Mouse (Mus musculus): ENCODE measurements around the gene Ugt1a5. TPM values are rescaled to one million over a fixed set of nuclear protein-coding genes. Genes with fewer than 3 reads are reported as not detected.

The Ugt1a5 gene
- polyA plus RNA-seq, 1 experiment from 2014 or later: not detected

DNA sequence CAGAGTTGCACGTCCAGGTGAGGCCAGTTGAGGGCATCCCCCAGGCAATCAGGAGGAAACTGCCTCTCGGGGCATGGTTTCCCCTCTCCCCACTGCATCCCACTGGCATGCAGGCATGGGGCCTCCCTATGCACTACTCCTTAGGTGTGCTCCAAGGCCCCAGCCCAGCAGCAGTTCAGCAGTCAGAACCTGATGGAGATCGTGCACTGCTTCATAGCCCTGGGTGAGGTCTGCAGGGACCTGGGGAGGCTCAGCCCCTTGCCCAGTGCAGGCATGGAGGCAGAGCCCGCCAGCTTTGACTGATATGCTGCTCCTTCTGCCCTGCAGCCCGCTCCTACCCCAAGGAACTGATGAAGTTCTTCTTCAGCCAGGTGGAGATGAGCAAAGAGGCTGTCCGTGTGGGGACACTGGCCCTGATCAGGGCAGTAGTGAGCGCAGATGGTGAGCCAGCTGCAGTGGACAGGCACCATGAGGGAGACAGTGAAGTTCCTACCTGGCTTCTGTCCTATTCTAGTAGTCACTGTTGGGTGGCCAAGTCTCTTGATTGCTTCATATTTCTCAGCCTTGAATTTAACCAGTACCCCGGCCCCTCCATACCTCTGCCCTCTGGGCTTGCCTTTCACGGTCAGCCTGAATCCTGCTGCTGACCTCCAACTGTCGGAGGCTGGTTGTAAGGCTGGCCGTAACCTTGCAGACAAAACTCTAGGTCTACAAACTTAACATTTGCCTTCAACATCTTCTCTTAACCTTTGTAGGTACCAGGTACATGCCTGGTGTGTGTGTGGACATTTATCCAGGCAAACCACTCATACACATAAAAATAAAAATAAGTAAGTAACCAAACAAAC lies 69.5 kb downstream of the Ugt1a5 start:
- H3K27ac ChIP-seq (replicated peaks): no peak overlapping the region

DNA sequence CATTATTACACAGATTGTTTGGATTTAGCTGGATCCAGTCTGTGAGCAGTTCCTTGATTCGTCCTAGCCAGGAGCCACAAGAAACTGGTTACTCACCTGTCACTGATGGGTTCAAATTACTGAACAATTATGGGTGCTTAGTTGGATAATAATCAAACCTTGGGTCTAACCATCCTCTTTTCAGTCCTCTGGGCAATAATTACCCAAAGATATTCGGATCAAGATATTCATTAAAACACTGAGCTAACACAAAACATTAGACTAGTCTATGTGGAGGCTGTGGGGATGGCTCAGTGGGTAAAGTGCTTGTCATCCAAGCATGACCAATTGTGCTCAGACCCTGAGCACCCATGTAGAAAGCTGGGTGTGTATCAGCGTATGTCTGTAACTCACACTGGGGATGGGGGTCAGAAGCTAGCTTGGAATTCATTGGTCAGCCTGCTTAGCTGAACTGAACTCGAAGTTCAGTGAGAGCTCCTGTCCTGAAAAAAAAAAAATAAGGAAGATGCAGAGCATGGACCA lies 70.1 kb downstream of the Ugt1a5 start:
- 62% methylated on average over 4 of the region's 4 CpGs for WGBS
- H3K4me1 ChIP-seq: no peaks in the 10 kb centered on the region
- no peak for ATAC-seq (ENCODE audit: low FRiP score, low read depth)
- no peak overlapping the region for H3K9ac ChIP-seq (replicated peaks)
- H3K4me2 ChIP-seq (replicated peaks): no peak overlapping the region
- H3K27me3 ChIP-seq: no peaks in the 10 kb centered on the region
- H3K36me3 ChIP-seq: no peaks in the 10 kb centered on the region
- peaks cover 97% of the 10 kb centered on the region for H3K9me3 ChIP-seq
- no peak overlapping the region for H3K27ac ChIP-seq (replicated peaks)
- H3K4me3 ChIP-seq: no peak overlapping the region

More for the DNA sequence above, 69.5 kb downstream of the Ugt1a5 start:
- H3K4me1 ChIP-seq: no peaks in the 10 kb centered on the region
- H3K9ac ChIP-seq (replicated peaks): no peak overlapping the region
- 63% methylated on average over 11 of the region's 11 CpGs for WGBS
- H3K4me3 ChIP-seq: no peak overlapping the region
- H3K4me2 ChIP-seq (replicated peaks): no peak overlapping the region
- peak; percentile 6 for ATAC-seq (ENCODE audit: low FRiP score, low read depth)
- H3K9me3 ChIP-seq: peaks cover 97% of the 10 kb centered on the region
- no peaks in the 10 kb centered on the region for H3K36me3 ChIP-seq
- H3K27me3 ChIP-seq: no peaks in the 10 kb centered on the region

DNA sequence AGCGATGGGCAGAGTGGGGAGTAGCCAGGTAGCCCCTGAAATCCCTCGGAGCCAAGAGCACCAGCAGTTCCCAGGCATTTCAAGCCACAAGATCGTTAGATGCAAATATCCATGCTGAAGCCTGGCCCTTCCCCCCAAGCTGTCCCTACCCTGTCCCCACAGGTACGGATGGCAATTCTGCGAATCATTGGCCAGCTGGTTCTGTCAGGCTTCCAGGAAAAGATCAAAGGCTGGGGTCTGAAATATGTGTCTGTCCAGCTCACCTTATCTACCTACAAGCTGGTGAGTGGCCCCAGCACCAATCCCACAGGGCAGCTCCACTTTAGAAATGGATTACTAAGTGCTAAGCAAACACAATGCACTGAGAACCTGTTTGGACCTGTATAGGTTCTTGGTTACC lies 71.5 kb downstream of the Ugt1a5 start:
- Histone ChIP-seq H3K4me1 (no peaks in the 10 kb centered on the region), H3K4me3 (no peak overlapping the region), H3K27me3 (no peaks in the 10 kb centered on the region), H3K9me3 (peaks cover 95% of the 10 kb centered on the region), H3K36me3 (no peaks in the 10 kb centered on the region), H3K27ac (replicated peaks) (no peak overlapping the region), H3K9ac (replicated peaks) (no peak overlapping the region), H3K4me2 (replicated peaks) (no peak overlapping the region)
- no peak for ATAC-seq (ENCODE audit: low FRiP score, low read depth)
- WGBS: 77% methylated on average over 5 of the region's 5 CpGs

DNA sequence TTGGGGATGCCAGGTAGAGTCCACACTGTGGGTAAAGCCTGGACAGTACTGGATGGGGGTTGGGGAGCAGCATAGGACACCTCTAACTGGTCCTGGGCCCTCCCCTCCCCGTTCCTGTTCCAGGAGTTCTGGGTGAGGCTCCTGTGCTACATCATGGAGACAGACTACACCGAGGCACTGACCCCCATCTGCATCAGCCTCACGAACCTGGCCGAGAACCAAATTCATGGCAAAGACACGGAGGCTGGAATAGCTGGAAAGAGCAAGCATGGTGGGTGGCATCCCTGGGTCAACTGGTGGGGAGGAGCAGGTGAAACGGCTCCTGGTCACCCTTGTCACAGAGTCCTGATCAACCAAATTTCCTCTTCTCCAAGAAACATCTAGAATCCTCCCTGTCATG lies 73.0 kb downstream of the Ugt1a5 start:
- Histone ChIP-seq H3K4me2 (replicated peaks) (no peak overlapping the region), H3K9me3 (peaks cover 95% of the 10 kb centered on the region), H3K27me3 (no peaks in the 10 kb centered on the region), H3K9ac (replicated peaks) (no peak overlapping the region), H3K36me3 (no peaks in the 10 kb centered on the region), H3K27ac (replicated peaks) (no peak overlapping the region), H3K4me1 (no peaks in the 10 kb centered on the region), H3K4me3 (no peak overlapping the region)
- no peak; the same call in 1 of the 2 replicates for ATAC-seq (ENCODE audit: low FRiP score, low read depth)
- WGBS: 75% methylated on average over 6 of the region's 6 CpGs

DNA sequence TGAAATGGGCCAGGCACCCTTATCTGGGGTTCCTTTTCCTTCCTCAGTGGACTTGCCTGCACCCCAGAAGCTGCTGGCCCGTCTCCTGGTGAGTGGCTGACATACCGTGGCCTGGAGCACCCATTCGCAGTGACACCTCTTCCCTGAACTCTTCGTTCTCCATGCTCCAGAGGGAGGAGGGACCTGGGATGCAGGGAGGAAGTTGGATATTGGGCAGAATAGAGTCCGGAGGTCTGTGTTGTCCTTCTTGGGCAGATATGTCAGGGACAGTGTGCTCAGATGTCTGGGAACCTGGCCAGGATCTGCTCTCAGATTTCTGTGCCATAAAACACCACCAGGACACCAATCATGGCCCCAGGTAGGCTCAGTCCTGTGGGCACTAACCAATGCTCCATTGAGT lies 74.3 kb downstream of the Ugt1a5 start:
- no peak overlapping the region for H3K4me3 ChIP-seq
- WGBS: 74% methylated on average over 5 of the region's 5 CpGs
- no peak for ATAC-seq (ENCODE audit: low FRiP score, low read depth)
- H3K4me1 ChIP-seq: no peaks in the 10 kb centered on the region
- H3K4me2 ChIP-seq (replicated peaks): no peak overlapping the region
- no peak overlapping the region for H3K27ac ChIP-seq (replicated peaks)
- no peaks in the 10 kb centered on the region for H3K36me3 ChIP-seq
- no peaks in the 10 kb centered on the region for H3K27me3 ChIP-seq
- no peak overlapping the region for H3K9ac ChIP-seq (replicated peaks)
- peaks cover 95% of the 10 kb centered on the region for H3K9me3 ChIP-seq

DNA sequence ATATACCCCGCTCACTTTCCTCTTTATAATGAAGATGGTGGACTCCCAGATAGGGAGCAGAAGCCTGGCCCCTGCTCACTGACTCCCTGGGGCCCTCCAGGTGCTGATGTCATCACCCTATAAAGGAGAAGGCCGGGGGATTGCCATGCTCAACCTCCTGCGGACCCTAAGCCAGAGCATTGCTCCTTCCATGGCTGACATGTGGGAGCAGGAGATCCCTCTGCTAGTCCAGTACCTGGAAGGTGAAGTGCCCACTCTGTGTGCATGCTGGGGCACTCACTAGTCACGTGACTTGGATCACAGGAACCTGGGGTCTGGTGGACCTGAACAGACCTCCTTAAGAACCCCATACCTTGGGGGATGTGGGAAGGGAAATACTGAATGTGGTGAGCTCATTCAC lies 74.8 kb downstream of the Ugt1a5 start:
- Histone ChIP-seq H3K27ac (replicated peaks) (no peak overlapping the region), H3K4me2 (replicated peaks) (no peak overlapping the region), H3K27me3 (no peaks in the 10 kb centered on the region), H3K4me3 (no peak overlapping the region), H3K36me3 (no peaks in the 10 kb centered on the region), H3K9ac (replicated peaks) (no peak overlapping the region), H3K9me3 (peaks cover 95% of the 10 kb centered on the region), H3K4me1 (no peaks in the 10 kb centered on the region)
- WGBS: 74% methylated on average over 4 of the region's 4 CpGs
- peak; percentile 10; the same call in 1 of the 2 replicates for ATAC-seq (ENCODE audit: low FRiP score, low read depth)

DNA sequence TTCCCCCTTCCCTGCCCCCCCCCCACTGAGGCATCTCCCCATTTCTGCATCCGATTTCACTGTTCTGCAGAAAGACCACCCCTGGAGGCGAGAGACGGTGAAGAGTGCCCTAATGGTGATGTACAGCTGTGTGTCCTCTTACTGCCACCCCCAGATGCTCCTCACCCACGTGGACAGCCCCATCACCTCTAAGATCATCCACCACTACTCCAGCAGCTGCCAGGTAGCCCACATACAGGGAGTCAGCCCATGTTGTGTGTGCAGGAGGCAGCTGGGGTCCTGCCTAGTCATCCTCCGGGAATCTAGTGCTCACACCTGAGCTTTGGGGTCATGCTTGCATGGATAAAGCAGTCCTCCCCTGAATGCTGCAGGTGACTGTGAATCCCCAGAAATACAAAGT lies 78.0 kb downstream of the Ugt1a5 start:
- Histone ChIP-seq H3K36me3 (no peaks in the 10 kb centered on the region), H3K4me1 (no peaks in the 10 kb centered on the region), H3K9me3 (peaks cover 97% of the 10 kb centered on the region), H3K27me3 (no peaks in the 10 kb centered on the region), H3K4me3 (no peak overlapping the region), H3K27ac (replicated peaks) (no peak overlapping the region), H3K9ac (replicated peaks) (no peak overlapping the region), H3K4me2 (replicated peaks) (no peak overlapping the region)
- ATAC-seq (ENCODE audit: low FRiP score, low read depth): no peak
- 64% methylated on average over 5 of the region's 5 CpGs for WGBS

DNA sequence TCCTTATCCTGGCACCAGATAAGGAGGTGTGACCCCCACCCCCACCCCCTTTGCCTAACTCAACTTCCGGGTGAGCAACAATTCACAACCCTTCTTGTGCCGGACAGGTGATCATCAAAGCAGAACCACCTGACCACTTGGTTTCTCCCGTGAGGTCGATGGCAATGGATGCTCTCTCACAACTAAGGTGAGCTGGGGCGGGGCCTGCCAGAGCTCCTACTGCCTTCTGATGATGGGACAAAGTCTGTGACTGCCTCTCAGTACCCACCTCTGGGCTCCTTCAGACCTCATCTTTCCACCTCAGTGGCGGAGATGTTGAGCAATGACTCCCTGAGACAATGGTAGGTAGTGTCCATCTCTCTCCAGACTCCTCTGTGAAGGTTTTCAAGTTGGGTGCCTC lies 80.1 kb downstream of the Ugt1a5 start:
- no peak overlapping the region for H3K9ac ChIP-seq (replicated peaks)
- H3K36me3 ChIP-seq: no peaks in the 10 kb centered on the region
- no peak for ATAC-seq (ENCODE audit: low FRiP score, low read depth)
- H3K4me3 ChIP-seq: no peak overlapping the region
- no peaks in the 10 kb centered on the region for H3K4me1 ChIP-seq
- 76% methylated on average over 6 of the region's 6 CpGs for WGBS
- H3K4me2 ChIP-seq (replicated peaks): no peak overlapping the region
- H3K27ac ChIP-seq (replicated peaks): no peak overlapping the region
- H3K9me3 ChIP-seq: peaks cover 97% of the 10 kb centered on the region
- H3K27me3 ChIP-seq: no peaks in the 10 kb centered on the region

DNA sequence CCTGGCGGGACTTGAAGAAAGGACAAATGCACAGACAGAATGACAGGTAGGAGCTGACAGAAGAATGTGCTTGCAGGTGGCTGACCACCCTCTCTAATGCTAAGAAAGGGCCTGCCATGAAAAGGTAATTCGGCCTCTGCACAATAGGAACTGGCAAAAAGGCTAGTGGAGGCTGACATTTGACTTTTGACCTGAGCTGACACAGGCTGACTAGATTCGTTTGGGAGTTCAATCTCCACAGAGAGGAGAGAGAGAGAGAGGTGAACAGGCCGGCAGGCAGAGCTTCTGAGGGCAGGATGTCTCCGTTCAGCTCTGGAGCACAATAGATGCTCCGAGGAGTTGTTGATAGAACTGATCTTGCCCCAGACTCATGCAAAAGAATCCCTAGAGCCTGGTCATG lies 80.6 kb downstream of the Ugt1a5 start:
- H3K9ac ChIP-seq (replicated peaks): no peak overlapping the region
- H3K27me3 ChIP-seq: no peaks in the 10 kb centered on the region
- no peaks in the 10 kb centered on the region for H3K4me1 ChIP-seq
- WGBS: 46% methylated on average over 6 of the region's 6 CpGs
- no peak overlapping the region for H3K27ac ChIP-seq (replicated peaks)
- H3K4me2 ChIP-seq (replicated peaks): no peak overlapping the region
- H3K9me3 ChIP-seq: peaks cover 97% of the 10 kb centered on the region
- H3K36me3 ChIP-seq: no peaks in the 10 kb centered on the region
- H3K4me3 ChIP-seq: no peak overlapping the region
- no peak for ATAC-seq (ENCODE audit: low FRiP score, low read depth)

DNA sequence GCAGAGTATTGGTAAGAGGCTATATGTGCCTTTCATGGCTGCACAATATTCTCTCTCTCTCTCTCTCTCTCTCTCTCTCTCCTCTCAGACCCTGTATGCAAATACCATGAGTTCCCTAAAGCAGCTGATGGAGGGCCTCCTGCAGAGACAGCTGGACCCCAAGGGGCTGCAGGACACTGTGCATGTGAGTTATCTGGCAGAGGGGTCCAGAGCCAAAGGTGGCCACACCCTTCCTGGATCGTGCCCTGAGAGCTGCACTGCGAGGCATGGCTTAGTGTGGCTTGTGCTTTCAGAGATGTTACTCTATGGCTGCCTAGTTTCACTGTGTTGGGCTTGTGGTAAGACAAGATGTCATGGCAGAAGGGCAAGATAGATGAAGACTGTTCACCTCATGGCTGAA lies 81.8 kb downstream of the Ugt1a5 start:
- Histone ChIP-seq H3K36me3 (no peaks in the 10 kb centered on the region), H3K4me3 (no peak overlapping the region), H3K9ac (replicated peaks) (no peak overlapping the region), H3K27ac (replicated peaks) (no peak overlapping the region), H3K27me3 (no peaks in the 10 kb centered on the region), H3K9me3 (peaks cover 96% of the 10 kb centered on the region), H3K4me2 (replicated peaks) (no peak overlapping the region), H3K4me1 (no peaks in the 10 kb centered on the region)
- ATAC-seq (ENCODE audit: low FRiP score, low read depth): no peak
- WGBS: 55% methylated on average over 2 of the region's 2 CpGs

DNA sequence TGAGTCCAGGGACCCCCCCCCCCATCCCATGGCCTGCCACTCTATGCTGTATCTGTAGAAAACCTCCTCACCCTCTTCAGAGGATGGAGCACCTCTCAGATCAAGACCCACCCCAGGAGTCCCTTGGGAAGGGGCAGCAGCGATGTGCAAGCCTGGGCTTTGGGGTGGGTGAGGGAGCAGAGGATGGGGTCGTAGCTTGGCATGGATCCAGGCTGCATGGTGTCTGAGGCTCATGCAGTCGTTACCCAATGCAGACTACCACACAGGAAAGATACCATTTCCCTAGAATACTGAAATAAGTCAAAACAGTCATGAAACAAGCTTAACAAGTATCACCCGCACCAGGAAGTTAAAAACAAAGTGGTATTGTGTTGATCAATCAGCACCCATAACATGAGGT lies 82.8 kb downstream of the Ugt1a5 start:
- Histone ChIP-seq H3K4me2 (replicated peaks) (no peak overlapping the region), H3K4me1 (no peaks in the 10 kb centered on the region), H3K9ac (replicated peaks) (no peak overlapping the region), H3K4me3 (no peak overlapping the region), H3K36me3 (no peaks in the 10 kb centered on the region), H3K9me3 (peaks cover 96% of the 10 kb centered on the region), H3K27ac (replicated peaks) (no peak overlapping the region), H3K27me3 (no peaks in the 10 kb centered on the region)
- no peak for ATAC-seq (ENCODE audit: low FRiP score, low read depth)
- WGBS: 70% methylated on average over 4 of the region's 4 CpGs

DNA sequence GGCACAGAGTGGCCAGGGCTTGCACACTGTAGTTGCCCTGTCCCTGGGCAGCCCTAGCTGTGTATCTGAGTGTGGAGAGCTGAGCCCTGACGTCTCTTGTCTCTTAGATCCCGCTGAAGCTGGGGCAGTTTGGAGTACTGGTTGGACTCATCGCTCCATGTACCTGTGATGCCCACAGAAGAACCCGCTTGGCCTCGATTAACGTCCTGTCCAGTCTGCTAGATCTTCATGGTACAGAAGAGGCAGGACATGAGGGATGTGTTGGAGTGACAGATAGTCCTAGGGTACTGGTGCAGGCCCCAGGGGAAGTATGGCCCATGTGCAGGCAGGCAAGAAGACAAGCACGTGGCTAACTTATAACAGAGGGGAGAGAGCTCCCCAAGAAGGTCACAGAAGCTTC lies 83.8 kb downstream of the Ugt1a5 start:
- Histone ChIP-seq H3K27me3 (no peaks in the 10 kb centered on the region), H3K4me2 (replicated peaks) (no peak overlapping the region), H3K4me3 (no peak overlapping the region), H3K27ac (replicated peaks) (no peak overlapping the region), H3K9me3 (peaks cover 96% of the 10 kb centered on the region), H3K36me3 (no peaks in the 10 kb centered on the region), H3K9ac (replicated peaks) (no peak overlapping the region), H3K4me1 (no peaks in the 10 kb centered on the region)
- WGBS: 77% methylated on average over 7 of the region's 7 CpGs
- ATAC-seq (ENCODE audit: low FRiP score, low read depth): no peak

All from midbrain, embryonic 12.5 days (tissue).